ENCODE assay signal across 15 mouse cellular contexts in genomic region chr8:91592436-91593105, GRCm38 (mm10).
DNase-seq lines count a peak whose midpoint lies in the region; ATAC-seq and TF ChIP-seq lines count a peak whose summit lies in the region.
"Had no signal": no experiment of that assay in that cellular context is flagged by ENCODE, and none has a peak within 500 bp of the region (broad histone marks: within the 10 kb centered on the region; RNA-seq: fewer than 3 reads in every experiment).

No protein-coding gene starts in this region.

- no peak overlapping the region for H3K4me3 ChIP-seq in hindbrain, embryonic 10.5 days
- no peak overlapping the region for H3K4me3 ChIP-seq in hindbrain, postnatal 0 days (ENCODE audit: low read length)
- H3K4me3 ChIP-seq in midbrain, embryonic 13.5 days (replicated peaks), result no peak overlapping the region
- no peak overlapping the region for H3K4me3 ChIP-seq in midbrain, embryonic 15.5 days
- H3K4me3 ChIP-seq in limb, embryonic 13.5 days, result no peak overlapping the region
- H3K4me3 ChIP-seq in gastrocnemius, adult 2 months, result no peak overlapping the region
- H3K4me3 ChIP-seq: erythroblast, embryonic 14.5 days had no signal

- H3K4me2 ChIP-seq in hindbrain, postnatal 0 days (ENCODE audit: low read depth, low read length), result no peak overlapping the region
- peak overlapping the region; percentile 37 for H3K4me2 ChIP-seq in midbrain, embryonic 13.5 days (replicated peaks)
- no peak overlapping the region for H3K4me2 ChIP-seq in midbrain, embryonic 15.5 days
- peak overlapping the region; percentile 53 for H3K4me2 ChIP-seq in limb, embryonic 13.5 days (replicated peaks)
- H3K4me2 ChIP-seq: heart, embryonic 11.5 days had no signal

- 49% methylated on average over 10 of the region's 10 CpGs for WGBS in hindbrain, embryonic 10.5 days
- 36% methylated on average over 10 of the region's 10 CpGs for WGBS in hindbrain, postnatal 0 days
- WGBS in midbrain, embryonic 13.5 days, result 17% methylated on average over 10 of the region's 10 CpGs
- WGBS in midbrain, embryonic 15.5 days, result 15% methylated on average over 10 of the region's 10 CpGs
- 7% methylated on average over 10 of the region's 10 CpGs for WGBS in limb, embryonic 13.5 days

- intact Hi-C loops in gastrocnemius, adult 2 months (cut with DNase I), result no loop called here

- ATAC-seq in hindbrain, postnatal 0 days, result no peak
- no peak for ATAC-seq in midbrain, embryonic 13.5 days
- ATAC-seq in midbrain, embryonic 15.5 days (replicated peaks), result no peak
- no peak for ATAC-seq in limb, embryonic 13.5 days (ENCODE audit: low FRiP score, low read depth)
- ATAC-seq: activated CD4-positive, CD25-positive, alpha-beta regulatory T cell, adult 4 months had no signal

- no peaks in the 10 kb centered on the region for H3K36me3 ChIP-seq in hindbrain, embryonic 10.5 days
- H3K36me3 ChIP-seq in hindbrain, postnatal 0 days (ENCODE audit: insufficient read depth, low read length), result no peaks in the 10 kb centered on the region
- H3K36me3 ChIP-seq in midbrain, embryonic 13.5 days, result no peaks in the 10 kb centered on the region
- no peaks in the 10 kb centered on the region for H3K36me3 ChIP-seq in midbrain, embryonic 15.5 days (replicated peaks)
- H3K36me3 ChIP-seq in limb, embryonic 13.5 days, result no peaks in the 10 kb centered on the region

- H3K9ac ChIP-seq in hindbrain, postnatal 0 days (replicated peaks; ENCODE audit: low read length), result no peak overlapping the region
- no peak overlapping the region for H3K9ac ChIP-seq in midbrain, embryonic 13.5 days (replicated peaks)
- H3K9ac ChIP-seq in midbrain, embryonic 15.5 days, result no peak overlapping the region
- no peak overlapping the region for H3K9ac ChIP-seq in limb, embryonic 13.5 days

- 0 out of 2 replicates have a peak, but pooled peaks cover 5% of the 10 kb centered on the region for H3K27me3 ChIP-seq in hindbrain, embryonic 10.5 days (ENCODE audit: insufficient read depth, poor library complexity, severe bottlenecking)
- no peaks in the 10 kb centered on the region for H3K27me3 ChIP-seq in hindbrain, postnatal 0 days (ENCODE audit: insufficient read depth, low read length)
- 0 out of 2 replicates have a peak, but pooled peaks cover 4% of the 10 kb centered on the region for H3K27me3 ChIP-seq in midbrain, embryonic 13.5 days
- no peaks in the 10 kb centered on the region for H3K27me3 ChIP-seq in midbrain, embryonic 15.5 days (replicated peaks)
- H3K27me3 ChIP-seq in limb, embryonic 13.5 days, result peaks cover 76% of the 10 kb centered on the region

- H3K27ac ChIP-seq in hindbrain, embryonic 10.5 days, result peak overlapping the region; percentile 26; the same call in 1 of the 2 replicates
- H3K27ac ChIP-seq in hindbrain, postnatal 0 days, result no peak overlapping the region
- no peak overlapping the region for H3K27ac ChIP-seq in midbrain, embryonic 13.5 days
- H3K27ac ChIP-seq in midbrain, embryonic 15.5 days, result no peak overlapping the region
- H3K27ac ChIP-seq in limb, embryonic 13.5 days, result no peak overlapping the region
- H3K27ac ChIP-seq in gastrocnemius, adult 2 months, result no peak overlapping the region

- no peaks in the 10 kb centered on the region for H3K9me3 ChIP-seq in hindbrain, embryonic 10.5 days
- no peaks in the 10 kb centered on the region for H3K9me3 ChIP-seq in hindbrain, postnatal 0 days (ENCODE audit: low read length)
- H3K9me3 ChIP-seq in midbrain, embryonic 13.5 days, result no peaks in the 10 kb centered on the region
- no peaks in the 10 kb centered on the region for H3K9me3 ChIP-seq in midbrain, embryonic 15.5 days
- H3K9me3 ChIP-seq in limb, embryonic 13.5 days, result no peaks in the 10 kb centered on the region

- DNase-seq in hindbrain, embryonic 10.5 days (ENCODE audit: low spot score), result no peak
- no peak for DNase-seq in hindbrain, postnatal 0 days (ENCODE audit: low spot score)
- DNase-seq in retina, embryonic 14.5 days (ENCODE audit: low spot score), result no peak
- DNase-seq in frontal cortex, adult 2 months (ENCODE audit: extremely low spot score in 1 of 2, low spot score in 1 of 2), result no peak
- DNase-seq in gastrocnemius, adult 2 months, result no peak
- DNase-seq: cerebellum, adult 2 months; gastrocnemius, postnatal 10 days; kidney, adult 8-10 months; thymus, adult 18-20 months had no signal

- no peak for TF ChIP-seq CTCF in hindbrain, postnatal 0 days (IDR thresholded peaks at IDR 0.05; ENCODE audit: low read depth)
- TF ChIP-seq CTCF in gastrocnemius, adult 2 months (IDR thresholded peaks at IDR 0.05), result no peak

- H3K4me1 ChIP-seq in hindbrain, embryonic 10.5 days (replicated peaks), result peaks cover 34% of the 10 kb centered on the region
- peaks cover 4% of the 10 kb centered on the region; the same call in 1 of the 2 replicates for H3K4me1 ChIP-seq in hindbrain, postnatal 0 days (ENCODE audit: insufficient read depth, low read length)
- peaks cover 28% of the 10 kb centered on the region for H3K4me1 ChIP-seq in midbrain, embryonic 13.5 days (replicated peaks)
- H3K4me1 ChIP-seq in midbrain, embryonic 15.5 days, result peaks cover 22% of the 10 kb centered on the region
- peaks cover 21% of the 10 kb centered on the region for H3K4me1 ChIP-seq in limb, embryonic 13.5 days

Comparison
In these comparisons a context has a peak if more than half of its experiments do, and no peak if none do; other contexts are left out.
1. H3K4me2 ChIP-seq: peak in midbrain, embryonic 13.5 days (single experiment) and limb, embryonic 13.5 days (single experiment); none in hindbrain, postnatal 0 days (single experiment) and midbrain, embryonic 15.5 days (single experiment).